Mouse (Mus musculus): ENCODE data around the gene Card14. TPM values are rescaled to one million over a fixed set of nuclear protein-coding genes. Genes with fewer than 3 reads are reported as not detected.

Card14 gene
- total and polyA plus RNA-seq, 3 experiments, result 0.16 to 1.1 TPM; not detected in 1

- no peak for TF ChIP-seq RAD21 (IDR thresholded peaks at IDR 0.05; ENCODE audit: low read depth, low read length)
- 0 out of 2 replicates have a peak, but pooled peaks have one; percentile 39 for TF ChIP-seq MAZ (IDR thresholded peaks at IDR 0.05; ENCODE audit: low read depth, low read length)
- TF ChIP-seq IRF4 (IDR thresholded peaks at IDR 0.05; ENCODE audit: low read depth, low read length), result peak; percentile 45; the same call in 1 of the 2 replicates
- TF ChIP-seq CHD1 (IDR thresholded peaks at IDR 0.05; ENCODE audit: low read depth, low read length), result no peak
- TF ChIP-seq ZNF384 (IDR thresholded peaks at IDR 0.05; ENCODE audit: low read depth, low read length), result no peak
- TF ChIP-seq NRF1 (IDR thresholded peaks at IDR 0.05; ENCODE audit: low read depth, low read length), result peak; percentile 51
- TF ChIP-seq POLR2AphosphoS2 (IDR thresholded peaks at IDR 0.05; ENCODE audit: low read depth, low read length), result 0 out of 2 replicates have a peak, but pooled peaks have one; percentile 73
- TF ChIP-seq SMC3 (IDR thresholded peaks at IDR 0.05; ENCODE audit: low read depth, low read length), result no peak
- TF ChIP-seq JUN (IDR thresholded peaks at IDR 0.05; ENCODE audit: insufficient read depth, low read depth, low read length), result no peak
- no peak for TF ChIP-seq E2F4 (IDR thresholded peaks at IDR 0.05; ENCODE audit: insufficient replicate concordance, low read depth, low read length)
- TF ChIP-seq POLR2A (IDR thresholded peaks at IDR 0.05; ENCODE audit: low read depth, low read length), result peak; percentile 78
- TF ChIP-seq RCOR1 (conservative IDR thresholded peaks at IDR 0.05; ENCODE audit: low read depth, low read length), result no peak
- peak; percentile 88 for TF ChIP-seq NELFE (IDR thresholded peaks at IDR 0.05; ENCODE audit: low read depth, low read length)
- no peak for TF ChIP-seq CTCF (conservative IDR thresholded peaks at IDR 0.05 in 1 of 2, IDR thresholded peaks at IDR 0.05 in 1 of 2; ENCODE audit: low read depth in 2 of 2, low read length in 2 of 2)
- TF ChIP-seq TBP (conservative IDR thresholded peaks at IDR 0.05; ENCODE audit: low read depth, low read length), result 0 out of 2 replicates have a peak, but pooled peaks have one; percentile 36
- TF ChIP-seq MXI1 (IDR thresholded peaks at IDR 0.05; ENCODE audit: low read depth, low read length), result peak; percentile 96
- no peak for TF ChIP-seq PAX5 (IDR thresholded peaks at IDR 0.05; ENCODE audit: low read length)
- TF ChIP-seq KAT2A (IDR thresholded peaks at IDR 0.05; ENCODE audit: insufficient replicate concordance, low read length), result no peak
- peak; percentile 24; the same call in 1 of the 2 replicates for TF ChIP-seq MEF2A (IDR thresholded peaks at IDR 0.05; ENCODE audit: borderline replicate concordance, low read depth, low read length)
Measured at GRCm38 (mm10) chr11:119355443-119356385, 48.1 kb downstream of the Card14 start, which contains the start of the genes Sgsh and Slc26a11 (continued).

GRCm38 (mm10) chr11:119359089-119359488 is 51.5 kb downstream of the Card14 start:
- in situ Hi-C loops (cut with MboI; ENCODE audit: low pct_ligation_motif_present, low pct_unique_long_range_greater_than_20kb, low sequenced_read_pairs) (no loop called here), dilution Hi-C loops (cut with MboI; ENCODE audit: extremely low pct_ligation_motif_present, extremely low pct_unique_long_range_greater_than_20kb, low sequenced_read_pairs) (no loop called here)
- no peak overlapping the region for H3K9ac ChIP-seq (ENCODE audit: insufficient read depth, low read depth)
- peaks cover 12 to 15% of the 10 kb centered on the region in 2 experiments for H3K4me1 ChIP-seq (ENCODE audit: control insufficient read depth in 1 of 2, insufficient read depth in 2 of 2)
- H3K27ac ChIP-seq (ENCODE audit: insufficient read depth, low read depth), result no peak overlapping the region
- H3K4me3 ChIP-seq (replicated peaks in 1 of 3; ENCODE audit: low read depth in 2 of 3, low read length in 2 of 3, poor library complexity in 1 of 3), result no peak overlapping the region
- no peak overlapping the region for H3K4me2 ChIP-seq (ENCODE audit: insufficient read depth, low read depth, poor library complexity, severe bottlenecking)
- TF ChIP-seq MXI1 (IDR thresholded peaks at IDR 0.05; ENCODE audit: low read depth, low read length), result no peak
- no peak for TF ChIP-seq ELF1 (IDR thresholded peaks at IDR 0.05; ENCODE audit: low read depth, low read length)
- no peak for TF ChIP-seq MYC (IDR thresholded peaks at IDR 0.05; ENCODE audit: low read depth, low read length)
- TF ChIP-seq POLR2AphosphoS2 (IDR thresholded peaks at IDR 0.05; ENCODE audit: low read depth, low read length), result no peak
- no peak for TF ChIP-seq NRF1 (IDR thresholded peaks at IDR 0.05; ENCODE audit: low read depth, low read length)
- H3K79me2 ChIP-seq (replicated peaks; ENCODE audit: control insufficient read depth, extremely low read depth, insufficient read depth, poor library complexity, severe bottlenecking), result no peaks in the 10 kb centered on the region
- H3K36me3 ChIP-seq (replicated peaks in 1 of 2; ENCODE audit: control insufficient read depth in 1 of 2, insufficient read depth in 1 of 2, low read length in 1 of 2), result peaks cover 13 to 44% of the 10 kb centered on the region in 2 experiments
- DNase-seq (ENCODE audit: extremely low read depth), result no peak
- no peaks in the 10 kb centered on the region for H3K9me3 ChIP-seq (replicated peaks; ENCODE audit: low read length)
- no peaks in the 10 kb centered on the region for H3K27me3 ChIP-seq (replicated peaks)

Data from CH12.LX (cell line).